Mouse (Mus musculus): ENCODE results near the gene Myo9a. TPM values are rescaled to one million over a fixed set of nuclear protein-coding genes. Genes with fewer than 3 reads are reported as not detected.
"Not testable (repeated sequence)": the region's sequence is repeated elsewhere in the genome, so short reads cannot be mapped to it uniquely, and the experiment has no call there.

Myo9a gene
- polyA plus RNA-seq, 1 experiment = 6.1 TPM

DNA sequence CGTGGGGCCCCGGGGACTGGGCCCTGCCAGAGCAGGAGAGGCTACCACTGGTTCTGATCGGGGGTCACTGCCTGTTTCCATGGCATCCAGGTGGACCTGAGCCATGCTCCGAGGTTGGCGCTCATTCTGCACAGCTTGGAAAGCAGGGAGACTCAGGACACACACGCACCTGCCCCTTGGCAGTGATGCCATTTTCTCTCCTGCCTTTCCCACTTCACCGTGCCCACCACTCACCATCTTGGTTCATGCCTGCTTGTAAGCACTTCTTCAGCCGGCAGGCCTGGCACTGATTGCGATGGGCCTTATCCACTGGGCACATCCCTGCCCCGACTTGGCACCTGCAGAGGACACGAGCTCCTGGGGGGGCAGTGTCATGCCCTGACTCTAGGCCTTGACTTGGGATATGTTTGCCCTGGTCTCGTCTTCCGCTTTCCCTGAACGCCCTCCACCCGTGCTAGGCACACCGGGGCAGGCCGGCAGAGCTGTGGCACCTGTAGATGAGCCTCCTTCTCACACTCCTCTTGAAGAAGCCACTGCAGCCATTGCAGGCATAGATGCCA is 198.1 kb downstream of the Myo9a start:
- no peak for DNase-seq (ENCODE audit: low read depth)

DNA sequence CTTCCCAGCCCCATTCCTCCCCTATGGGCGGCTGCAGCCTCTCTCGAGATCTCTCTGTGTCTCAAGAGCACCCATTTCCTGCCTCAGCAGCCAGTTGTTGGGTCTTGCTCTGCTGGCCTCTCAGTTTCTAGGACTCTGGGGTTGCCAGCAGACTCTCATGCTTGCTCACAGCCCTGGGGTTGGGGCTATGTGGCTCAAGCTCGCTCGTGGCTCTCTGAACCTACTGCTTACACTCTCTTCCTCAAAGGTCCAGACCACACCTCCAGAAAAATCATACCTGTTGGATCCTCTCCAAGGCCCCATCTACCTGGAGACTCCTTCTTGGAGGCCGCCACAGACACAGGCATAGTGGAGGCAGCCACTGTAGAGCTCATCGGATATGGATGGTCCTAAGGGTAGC is 198.8 kb downstream of the Myo9a start:
- no peak for DNase-seq (ENCODE audit: low read depth)

DNA sequence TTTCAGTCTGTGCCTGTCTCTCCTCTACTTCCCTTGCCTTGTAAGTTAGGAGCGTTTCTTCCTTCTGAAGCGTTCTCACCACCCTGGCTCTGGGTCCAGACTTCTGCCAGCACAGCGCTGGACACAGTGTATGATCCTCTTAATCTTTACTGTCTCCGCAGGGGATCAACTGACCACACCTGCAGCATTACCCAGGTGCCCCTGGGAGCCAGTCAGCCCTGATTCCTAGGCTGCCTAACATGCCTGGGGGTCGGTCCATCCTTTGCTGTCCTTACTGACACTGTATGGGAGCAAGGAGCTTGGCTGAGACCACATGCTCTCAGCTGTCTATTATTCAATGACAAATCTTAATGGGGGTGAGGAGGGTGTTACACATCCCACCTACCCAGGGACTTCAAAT is 199.3 kb downstream of the Myo9a start:
- DNase-seq (ENCODE audit: low read depth) = no peak

DNA sequence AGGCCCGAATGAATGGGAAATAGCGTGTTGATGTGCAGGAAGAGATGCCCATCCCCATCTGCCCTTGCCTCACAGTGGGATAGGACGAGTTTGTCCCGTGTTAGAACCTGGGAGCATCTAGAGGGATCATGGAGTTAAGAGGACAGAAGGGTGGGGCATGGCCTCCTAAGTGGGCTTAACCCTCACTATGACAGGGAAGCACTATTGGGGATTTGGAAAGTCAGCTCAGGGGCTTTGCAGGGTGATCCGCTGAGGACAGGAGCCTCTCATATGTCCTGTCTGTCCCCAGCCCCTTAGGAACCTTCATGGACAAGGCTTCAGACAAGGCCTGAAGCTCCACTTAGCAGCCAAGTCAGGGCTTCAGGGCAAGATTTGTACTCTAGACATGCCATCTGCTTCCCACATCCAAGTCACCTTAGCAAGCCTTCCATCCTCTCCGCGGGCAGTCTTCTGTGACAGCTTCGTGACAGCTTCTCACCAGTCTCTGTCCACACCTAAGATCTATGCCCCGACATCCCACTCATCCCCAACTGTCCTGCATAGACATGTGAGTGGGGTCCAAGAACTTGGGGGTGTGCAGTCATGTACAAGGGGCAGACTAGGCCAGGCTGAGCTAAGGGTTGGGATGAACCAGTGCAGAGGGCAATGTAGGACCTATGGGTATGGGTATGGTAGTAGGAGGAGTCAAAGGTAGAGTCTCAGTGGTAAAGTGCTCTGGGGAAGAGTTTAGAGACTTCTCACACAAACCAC is 200.5 kb downstream of the Myo9a start:
- no peak for DNase-seq (ENCODE audit: low read depth)

DNA sequence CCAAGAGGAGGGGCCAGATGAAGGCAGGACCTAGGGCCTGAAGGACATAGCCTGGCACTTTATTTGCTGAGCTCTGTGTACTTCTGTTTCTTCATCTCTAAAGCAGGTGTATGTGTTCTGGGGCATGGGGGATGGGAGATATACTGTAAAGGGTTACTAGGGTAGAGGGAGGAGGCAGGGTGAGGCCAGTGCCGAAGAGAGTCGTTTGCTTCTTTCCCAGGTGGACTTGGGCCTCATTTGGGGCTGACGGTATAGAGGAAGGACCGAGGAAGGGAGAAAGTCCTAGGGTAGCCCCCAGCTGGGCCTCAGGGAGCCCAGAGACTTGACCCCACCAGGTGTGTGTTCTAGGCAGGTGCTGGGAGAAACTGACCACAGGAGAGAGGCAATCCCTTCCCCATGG is 201.2 kb downstream of the Myo9a start:
- DNase-seq (ENCODE audit: low read depth) = no peak

DNA sequence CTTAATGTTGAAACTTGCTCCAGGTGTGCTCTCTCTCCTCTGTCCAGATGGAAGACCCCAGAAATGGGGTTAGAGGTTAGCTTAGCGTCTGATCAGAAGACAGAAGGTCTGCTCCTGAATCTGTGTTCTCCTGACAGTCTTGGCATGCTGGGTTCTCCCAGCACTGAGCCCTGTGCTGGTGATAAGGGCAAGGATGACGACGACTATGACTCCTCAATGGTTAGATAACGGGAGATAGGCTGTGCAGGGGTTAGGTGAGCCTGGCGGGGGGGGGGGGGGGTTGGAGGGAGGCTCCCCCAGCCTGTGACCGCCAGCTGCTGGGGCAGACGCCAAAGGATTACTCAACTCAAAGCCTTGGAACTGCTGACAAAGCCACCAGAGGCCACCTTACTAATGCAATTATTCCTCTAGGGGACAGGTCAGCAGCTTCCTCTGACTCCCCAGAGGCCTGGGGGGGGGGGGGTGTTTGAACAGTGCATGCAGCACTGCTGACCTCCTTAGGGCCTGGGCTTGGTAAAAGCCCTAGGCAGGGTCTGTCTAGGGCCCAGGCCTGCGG is 201.9 kb downstream of the Myo9a start:
- DNase-seq (ENCODE audit: low read depth) = no peak

DNA sequence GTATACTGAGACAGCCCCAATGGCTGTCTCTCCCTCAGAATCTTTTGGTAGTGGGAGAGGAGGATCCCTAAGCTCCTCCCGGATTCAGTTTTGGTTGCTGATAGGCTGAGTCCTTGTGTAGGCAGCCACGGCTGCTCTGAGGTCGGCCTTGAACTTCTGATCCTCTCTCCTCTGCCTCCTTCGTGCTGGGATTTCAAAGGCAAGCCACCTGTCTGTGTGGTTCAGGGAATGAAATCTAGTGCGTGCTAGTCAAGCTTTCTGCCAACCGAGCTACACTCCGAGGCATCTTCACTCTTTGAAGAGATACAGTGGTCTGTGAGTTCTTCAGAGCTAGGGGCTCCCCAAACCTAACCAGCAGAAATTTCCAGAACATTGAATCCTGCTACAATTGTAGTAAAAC is 202.9 kb downstream of the Myo9a start:
- no peak for DNase-seq (ENCODE audit: low read depth)

DNA sequence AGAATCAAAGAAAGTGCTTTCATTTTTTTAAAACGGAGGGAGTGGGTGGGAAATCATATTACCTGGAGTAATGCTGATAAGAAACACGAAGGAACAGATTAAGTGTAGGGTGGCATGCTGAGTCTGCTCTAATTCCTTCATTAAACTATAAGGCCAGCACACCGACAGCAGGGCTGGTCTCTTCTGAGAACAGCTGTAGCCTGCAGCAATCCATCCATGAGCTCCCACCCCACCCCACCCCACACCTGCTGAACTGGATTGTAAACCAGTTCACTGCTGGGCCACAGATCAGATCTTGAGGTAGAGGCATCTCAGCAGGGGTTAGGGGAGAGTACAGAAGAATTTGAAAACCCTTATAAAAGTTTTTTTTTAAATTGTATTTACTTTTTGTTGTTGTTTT is 204.5 kb downstream of the Myo9a start:
- no peak for DNase-seq (ENCODE audit: low read depth)

DNA sequence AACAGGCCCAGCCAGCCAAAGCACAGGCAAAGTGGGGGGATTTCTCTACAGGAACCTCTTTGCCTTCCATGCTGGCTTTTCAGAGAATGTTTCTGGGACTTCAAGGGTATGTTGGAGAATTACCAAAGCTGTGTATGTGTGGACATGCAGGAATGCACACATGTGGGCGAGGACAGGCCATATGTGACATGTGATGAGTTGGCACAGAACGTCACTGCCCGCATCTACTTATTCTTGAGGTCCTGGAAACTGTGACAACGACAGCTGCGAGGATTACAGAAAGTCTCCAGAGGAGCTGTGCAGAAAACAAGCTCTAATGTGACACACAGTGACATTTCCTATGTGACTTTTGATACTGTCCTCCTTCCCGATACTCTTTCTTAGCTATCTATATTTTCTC is 205.0 kb downstream of the Myo9a start:
- no peak for DNase-seq (ENCODE audit: low read depth)

DNA sequence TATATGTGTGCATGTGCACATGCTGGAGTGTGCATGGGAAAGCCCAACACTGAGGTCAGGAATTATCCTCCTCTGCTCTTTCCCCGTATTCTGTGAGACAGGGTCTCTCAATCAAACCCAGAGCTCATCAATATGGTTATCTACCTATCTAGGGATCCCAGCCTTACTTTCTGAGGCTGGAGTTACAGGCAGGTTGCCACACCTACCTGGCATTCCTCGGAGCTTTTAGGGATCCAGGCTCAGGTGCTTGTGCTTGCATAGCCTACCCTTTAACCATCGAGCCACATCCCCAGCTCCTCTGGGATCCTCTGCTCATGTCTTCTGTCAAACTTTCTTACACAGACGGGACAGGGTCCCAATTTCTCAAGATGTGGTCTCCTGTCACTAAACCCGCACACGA is 205.8 kb downstream of the Myo9a start:
- DNase-seq (ENCODE audit: low read depth) = no peak

DNA sequence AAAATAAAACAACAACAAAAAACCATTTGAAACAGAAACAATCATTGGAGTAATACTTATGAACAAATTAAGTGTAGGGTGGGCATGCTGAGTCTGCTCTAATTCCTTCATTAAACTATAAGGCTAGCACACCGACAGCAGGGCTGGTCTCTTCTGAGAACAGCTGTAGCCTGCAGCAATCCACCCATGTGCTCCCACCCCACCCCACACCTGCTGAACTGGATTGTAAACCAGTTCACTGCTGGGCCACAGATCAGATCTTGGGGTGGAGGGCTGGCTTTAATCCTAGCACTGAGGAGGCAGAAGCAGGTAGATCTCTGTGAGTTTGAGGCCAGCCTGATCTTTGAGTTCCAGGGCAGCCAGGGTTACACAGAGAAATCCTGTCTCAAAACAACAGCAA is 207.4 kb downstream of the Myo9a start:
- not testable (repeated sequence) for DNase-seq (ENCODE audit: low read depth)

DNA sequence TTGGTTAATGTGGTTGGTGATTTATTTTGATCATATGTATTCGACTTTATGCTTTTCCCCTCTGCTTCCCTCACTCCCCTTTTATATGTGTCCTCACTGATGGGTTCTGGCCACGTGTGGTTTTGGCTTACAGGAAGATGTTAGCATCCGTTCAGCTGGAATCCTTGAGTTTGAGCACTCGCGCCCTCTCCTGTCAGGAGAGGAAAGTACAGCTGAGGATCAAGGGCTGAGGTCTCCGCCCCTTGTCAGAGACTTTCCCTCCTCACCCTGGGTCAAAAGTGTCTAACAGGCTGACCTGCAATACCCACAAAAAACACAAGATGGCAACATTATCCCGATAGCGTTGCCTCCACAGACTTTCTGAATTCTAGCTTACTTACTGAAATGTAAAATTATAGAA is 208.6 kb downstream of the Myo9a start:
- peak; percentile 31 for DNase-seq (ENCODE audit: low read depth)

DNA sequence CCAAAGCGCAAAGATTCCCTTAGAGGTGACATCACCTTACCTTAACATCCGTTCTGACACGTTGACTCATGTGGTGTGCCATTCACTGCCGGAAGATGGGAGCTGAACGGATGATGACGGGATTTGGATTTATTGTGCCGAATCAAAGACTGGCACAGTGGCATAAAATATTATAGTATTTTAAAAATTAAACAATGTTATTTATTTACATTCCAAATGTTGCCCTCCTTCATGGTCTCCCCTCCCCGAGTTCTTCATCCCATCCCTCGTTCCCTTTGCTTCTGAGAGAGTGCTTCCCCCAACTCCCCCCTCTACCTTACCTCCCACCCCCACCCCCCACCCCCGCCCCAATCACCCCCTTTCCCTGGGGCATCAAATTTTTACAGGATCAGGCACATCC is 209.9 kb downstream of the Myo9a start, which contains the start of gene Nr2e3:
Gene Nr2e3, minus strand, starts transcription at position 101 of the 400 bp plus-strand sequence.
- DNase-seq (ENCODE audit: low read depth) = no peak

DNA sequence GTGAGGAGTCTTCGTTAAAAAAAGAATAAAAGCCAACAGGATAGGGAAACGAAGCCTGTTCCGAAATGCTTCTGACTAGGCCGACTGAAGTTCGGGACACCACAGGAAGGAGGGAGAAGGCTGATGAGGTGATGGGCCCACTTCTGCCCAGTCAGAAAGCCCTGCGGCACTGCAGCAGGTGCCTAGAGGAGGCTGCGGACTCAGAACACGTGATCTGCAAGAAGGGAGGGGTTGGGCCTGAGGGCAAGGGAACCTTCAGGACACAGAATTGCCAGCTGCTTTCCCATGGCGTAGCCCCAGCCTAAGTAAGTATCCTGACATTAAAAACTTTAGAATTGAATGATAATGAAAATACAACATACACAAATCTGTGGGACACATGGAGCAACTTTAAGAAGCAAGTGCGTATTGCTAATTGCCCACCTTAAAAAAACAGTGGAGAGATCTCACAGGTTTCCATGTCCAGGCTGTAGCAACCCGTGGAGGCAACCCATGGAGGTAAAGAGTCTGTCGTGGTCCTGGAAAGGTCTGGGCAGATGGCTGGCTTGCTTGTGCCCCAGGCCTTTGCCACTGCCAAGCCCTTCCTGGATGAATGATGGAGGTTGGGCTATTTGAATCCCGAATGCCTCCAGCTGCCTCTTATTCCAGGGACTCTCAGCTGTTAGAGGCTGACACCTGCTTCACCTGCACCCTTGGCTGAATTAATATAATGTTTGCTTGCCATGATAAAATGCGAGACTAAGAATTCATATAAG is 210.7 kb downstream of the Myo9a start:
- no peak for DNase-seq (ENCODE audit: low read depth)

DNA sequence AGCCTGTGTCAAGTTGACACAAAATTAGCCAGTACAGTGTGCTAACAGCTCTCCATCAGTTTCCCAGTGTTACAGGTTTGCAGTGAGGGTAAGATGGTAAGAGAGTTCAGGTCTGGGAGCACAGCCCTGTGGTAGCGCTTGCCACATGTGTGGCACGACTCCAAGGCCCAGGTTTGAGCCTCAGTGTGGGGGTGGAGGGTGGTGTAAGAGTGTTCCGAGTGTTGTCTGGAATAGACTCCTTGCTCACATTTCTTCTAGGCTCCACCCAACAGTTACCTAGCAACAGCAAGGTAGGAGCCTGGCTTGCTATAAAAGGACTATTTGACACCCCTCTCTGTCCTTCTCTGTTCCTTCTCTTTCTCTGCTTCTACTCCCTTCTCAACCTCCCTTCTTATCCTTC is 213.7 kb downstream of the Myo9a start:
- DNase-seq (ENCODE audit: low read depth) = peak; percentile 50

DNA sequence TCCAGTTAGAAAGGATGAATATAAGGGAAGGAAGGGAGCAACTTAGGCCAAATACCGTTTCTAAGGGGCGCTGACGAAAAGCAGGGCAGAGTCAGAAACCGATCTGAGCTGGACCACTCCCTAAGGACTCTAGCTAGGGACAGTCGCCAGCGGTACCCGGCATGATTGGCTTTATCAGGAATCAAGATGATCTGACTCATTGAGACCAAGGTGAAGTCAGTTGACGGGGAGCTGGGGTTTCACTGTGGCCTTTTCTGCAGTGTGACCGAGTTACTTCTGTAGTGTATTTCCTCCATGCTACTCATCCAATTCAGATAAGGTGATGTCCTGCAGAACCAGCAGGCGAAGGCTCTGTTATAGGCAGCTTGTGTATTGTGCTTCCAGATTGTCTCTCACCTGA is 214.3 kb downstream of the Myo9a start:
- DNase-seq (ENCODE audit: low read depth) = no peak

DNA sequence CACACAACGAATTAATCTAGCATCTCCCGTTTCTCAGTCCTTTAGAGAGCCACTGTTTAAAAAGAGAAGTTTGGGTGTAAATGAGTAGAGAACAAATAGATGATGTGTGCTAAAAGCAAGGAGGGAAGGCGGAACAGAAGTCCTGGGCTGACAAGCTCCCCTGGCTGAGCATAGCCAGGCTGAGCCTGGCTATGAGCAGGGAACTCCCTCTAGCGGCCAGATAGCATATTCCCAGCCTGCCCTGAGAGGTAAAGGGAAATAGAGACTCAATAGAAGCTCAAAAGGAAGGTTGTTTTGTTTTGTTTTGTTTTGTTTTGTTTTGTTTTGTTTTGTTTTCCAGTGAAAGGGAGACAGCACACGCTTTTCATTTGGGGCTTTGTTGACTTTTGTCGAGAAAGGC is 218.7 kb downstream of the Myo9a start:
- DNase-seq (ENCODE audit: low read depth) = no peak

DNA sequence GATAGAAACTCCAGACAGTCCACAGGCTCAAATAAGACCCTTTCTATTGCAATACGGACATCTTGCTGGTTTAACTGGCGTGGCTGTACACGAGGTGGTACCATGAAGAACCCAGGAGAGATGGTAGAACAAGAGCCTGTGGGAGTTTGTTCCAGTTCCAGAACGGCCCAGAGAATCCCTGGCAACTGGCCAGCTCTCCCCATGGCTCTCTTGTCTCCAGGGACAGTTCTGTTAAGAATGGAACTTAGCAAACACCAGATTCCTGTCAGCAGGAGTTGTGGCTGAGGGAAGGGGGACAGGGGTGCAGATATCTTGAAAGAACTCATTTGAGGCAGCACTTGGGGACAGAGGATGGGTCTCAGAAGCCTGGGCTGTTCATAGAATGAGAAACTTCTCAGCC is 220.6 kb downstream of the Myo9a start:
- DNase-seq (ENCODE audit: low read depth) = no peak
